Comparison of ENCODE assay signal across 8 mouse cellular contexts in the genomic region with DNA sequence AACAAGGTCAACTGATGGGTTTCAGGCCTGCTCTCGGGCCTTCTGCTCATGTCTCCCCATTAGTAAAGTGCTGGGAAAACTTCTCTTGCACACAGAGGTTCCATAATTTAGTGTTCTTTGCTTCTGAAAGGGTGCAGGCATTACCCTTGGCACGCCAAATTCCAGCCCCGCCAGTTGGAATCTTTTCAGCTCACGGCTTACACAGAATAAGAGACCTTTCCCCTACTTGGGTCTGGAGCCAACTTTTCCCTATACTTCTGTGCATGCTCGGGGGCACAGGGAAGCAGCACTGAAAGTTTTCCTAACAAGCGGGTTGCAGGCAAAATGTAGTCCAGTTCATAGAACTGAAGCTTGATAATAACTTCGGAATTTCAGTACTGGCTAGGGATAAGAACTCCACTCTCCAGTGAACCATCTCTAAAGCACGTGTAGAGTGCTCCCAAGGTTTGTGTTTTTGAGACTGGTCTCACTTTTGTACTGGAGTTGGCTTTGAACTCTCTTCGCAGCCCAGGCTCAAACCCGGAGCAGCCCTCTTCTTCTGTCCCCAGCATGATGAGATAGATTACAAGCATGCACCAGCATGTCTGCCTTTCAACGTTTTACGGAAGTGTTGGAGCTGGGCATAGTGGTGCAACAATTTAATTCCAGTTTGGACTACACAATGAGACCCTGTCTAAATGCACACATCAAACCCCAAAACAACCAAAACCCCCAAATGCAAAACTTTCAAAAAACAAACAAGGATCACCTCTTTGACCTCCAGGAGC. TPM values are rescaled to one million over a fixed set of nuclear protein-coding genes. Genes with fewer than 3 reads are reported as not detected.
DNase-seq lines count a peak whose midpoint lies in the region; ATAC-seq and TF ChIP-seq lines count a peak whose summit lies in the region.

No protein-coding gene starts in this region.

- TF ChIP-seq CTCF in heart, postnatal 0 days (IDR thresholded peaks at IDR 0.05; ENCODE audit: low read depth) = no peak

- H3K27ac ChIP-seq in embryonic facial prominence, embryonic 10.5 days (replicated peaks) = peak overlapping the region; percentile 84
- peak overlapping the region; percentile 96 for H3K27ac ChIP-seq in heart, postnatal 0 days (ENCODE audit: low read depth)
- peak overlapping the region; percentile 80 for H3K27ac ChIP-seq in limb, embryonic 10.5 days
- peak overlapping the region; percentile 43 for H3K27ac ChIP-seq in midbrain, embryonic 16.5 days (ENCODE audit: low read length)

- peak; percentile 74 for DNase-seq in adrenal gland, adult 2 months
- DNase-seq in adrenal gland, adult (ENCODE audit: inconsistent age in 2 of 2, low spot score in 1 of 2) = no peak
- DNase-seq in A20 (ENCODE audit: low read depth, low spot score) = peak; percentile 4
- DNase-seq in embryonic facial prominence, embryonic 10.5 days (ENCODE audit: low spot score) = no peak
- DNase-seq in heart, postnatal 0 days (ENCODE audit: low spot score) = peak; percentile 61
- no peak for DNase-seq in limb, embryonic 10.5 days (ENCODE audit: low spot score)
- DNase-seq in spleen, postnatal 4 days (ENCODE audit: low spot score in 2 of 2) = no peak

- peak overlapping the region; percentile 77 for H3K4me2 ChIP-seq in heart, postnatal 0 days (ENCODE audit: low read depth, low read length)
- peak overlapping the region; percentile 87 for H3K4me2 ChIP-seq in midbrain, embryonic 16.5 days (ENCODE audit: low read length)

- H3K27me3 ChIP-seq in embryonic facial prominence, embryonic 10.5 days (replicated peaks; ENCODE audit: low read depth, poor library complexity, severe bottlenecking) = no peaks in the 10 kb centered on the region
- H3K27me3 ChIP-seq in heart, postnatal 0 days (ENCODE audit: control insufficient read depth, insufficient read depth, low read length) = no peaks in the 10 kb centered on the region
- no peaks in the 10 kb centered on the region for H3K27me3 ChIP-seq in limb, embryonic 10.5 days (ENCODE audit: low read depth, poor library complexity, severe bottlenecking)
- no peaks in the 10 kb centered on the region for H3K27me3 ChIP-seq in midbrain, embryonic 16.5 days (ENCODE audit: control insufficient read depth, insufficient read depth, low read depth, low read length)

- TF ChIP-seq EP300 in heart, postnatal 0 days (IDR thresholded peaks at IDR 0.05; ENCODE audit: low read depth) = peak; percentile 17; the same call in 1 of the 2 replicates

- H3K9me3 ChIP-seq in embryonic facial prominence, embryonic 10.5 days = no peaks in the 10 kb centered on the region
- H3K9me3 ChIP-seq in heart, postnatal 0 days (replicated peaks; ENCODE audit: control insufficient read depth, low read length) = no peaks in the 10 kb centered on the region
- H3K9me3 ChIP-seq in limb, embryonic 10.5 days (replicated peaks) = no peaks in the 10 kb centered on the region
- H3K9me3 ChIP-seq in midbrain, embryonic 16.5 days (replicated peaks; ENCODE audit: control insufficient read depth, low read length, poor library complexity, severe bottlenecking) = no peaks in the 10 kb centered on the region

- H3K9ac ChIP-seq in heart, postnatal 0 days (replicated peaks; ENCODE audit: low read depth, low read length) = peak overlapping the region; percentile 63
- peak overlapping the region; percentile 81; the same call in 1 of the 2 replicates for H3K9ac ChIP-seq in midbrain, embryonic 16.5 days (ENCODE audit: low read depth, low read length)

- peaks cover 22% of the 10 kb centered on the region for H3K4me1 ChIP-seq in embryonic facial prominence, embryonic 10.5 days
- H3K4me1 ChIP-seq in heart, postnatal 0 days (ENCODE audit: control insufficient read depth, insufficient read depth) = peaks cover 19% of the 10 kb centered on the region
- peaks cover 21% of the 10 kb centered on the region for H3K4me1 ChIP-seq in limb, embryonic 10.5 days
- H3K4me1 ChIP-seq in midbrain, embryonic 16.5 days (ENCODE audit: control insufficient read depth, insufficient read depth, low read length) = peaks cover 11% of the 10 kb centered on the region

- WGBS in embryonic facial prominence, embryonic 10.5 days = 51% methylated on average over 12 of the region's 12 CpGs
- 26% methylated on average over 12 of the region's 12 CpGs for WGBS in heart, postnatal 0 days
- WGBS in limb, embryonic 10.5 days = 57% methylated on average over 12 of the region's 12 CpGs
- whole genome bisulfite sequencing in midbrain, embryonic 16.5 days = 45% methylated on average over 12 of the region's 12 CpGs

- peak; percentile 72 for ATAC-seq in heart, postnatal 0 days (ENCODE audit: insufficient read depth, low read depth)
- ATAC-seq in midbrain, embryonic 16.5 days = peak; percentile 7; the same call in 1 of the 2 replicates

- H3K4me3 ChIP-seq in embryonic facial prominence, embryonic 10.5 days = peak overlapping the region; percentile 72
- peak overlapping the region; percentile 62 for H3K4me3 ChIP-seq in heart, postnatal 0 days (ENCODE audit: low read depth, low read length)
- H3K4me3 ChIP-seq in limb, embryonic 10.5 days = peak overlapping the region; percentile 68
- peak overlapping the region; percentile 72 for H3K4me3 ChIP-seq in midbrain, embryonic 16.5 days (ENCODE audit: low read depth, low read length)

- peaks cover 6% of the 10 kb centered on the region for H3K36me3 ChIP-seq in embryonic facial prominence, embryonic 10.5 days (replicated peaks)
- peaks cover 19% of the 10 kb centered on the region for H3K36me3 ChIP-seq in heart, postnatal 0 days (replicated peaks; ENCODE audit: control insufficient read depth, insufficient read depth, low read length)
- peaks cover 6% of the 10 kb centered on the region for H3K36me3 ChIP-seq in limb, embryonic 10.5 days
- no peaks in the 10 kb centered on the region for H3K36me3 ChIP-seq in midbrain, embryonic 16.5 days (ENCODE audit: control insufficient read depth, insufficient read depth, low read length)

RNA-seq across cellular contexts. Expression of a gene that starts 0.7 kb away (rescaled TPM):
- 100 to 1,000 TPM; 390 to 465 TPM for total RNA-seq in adrenal gland, adult 2 months (2021)
- 96.6 and 123 TPM in 2 replicates for polyA plus RNA-seq in adrenal gland, adult 2 months (2012; rRNA removed)
- polyA plus RNA-seq in embryonic facial prominence, embryonic 10.5 days (2016; fragmentation: Nextera tagmentation; extraction: Ambion mirVana) = 8.6 and 8.9 TPM in 2 replicates
- 21.8 and 41.8 TPM in 2 replicates for total RNA-seq in heart, postnatal 0 days (2014; rRNA removed; ENCODE audit: low replicate concordance)
- polyA plus RNA-seq in heart, postnatal 0 days (2015; fragmentation: Nextera tagmentation; extraction: Ambion mirVana) = 64.4 and 69.1 TPM in 2 replicates
- polyA plus RNA-seq in limb, embryonic 10.5 days (2016; fragmentation: Nextera tagmentation; extraction: Ambion mirVana) = 9.9 and 10.1 TPM in 2 replicates
- 5.9 and 6.3 TPM in 2 replicates for polyA plus RNA-seq in midbrain, embryonic 16.5 days (2015; fragmentation: Nextera tagmentation; extraction: Ambion mirVana)

RNA-seq across cellular contexts. Expression of a gene that starts 0.8 kb away (rescaled TPM):
- 10 to 100 TPM; 12.9 to 25.6 TPM for total RNA-seq in adrenal gland, adult 2 months (2021)
- polyA plus RNA-seq in adrenal gland, adult 2 months (2012; rRNA removed) = 25.5 and 29.3 TPM in 2 replicates
- 13.9 and 14.8 TPM in 2 replicates for polyA plus RNA-seq in embryonic facial prominence, embryonic 10.5 days (2016; fragmentation: Nextera tagmentation; extraction: Ambion mirVana)
- 21.9 and 30.9 TPM in 2 replicates for total RNA-seq in heart, postnatal 0 days (2014; rRNA removed; ENCODE audit: low replicate concordance)
- polyA plus RNA-seq in heart, postnatal 0 days (2015; fragmentation: Nextera tagmentation; extraction: Ambion mirVana) = 17.6 and 18.6 TPM in 2 replicates
- 14.0 and 14.6 TPM in 2 replicates for polyA plus RNA-seq in limb, embryonic 10.5 days (2016; fragmentation: Nextera tagmentation; extraction: Ambion mirVana)
- 17.3 and 17.8 TPM in 2 replicates for polyA plus RNA-seq in midbrain, embryonic 16.5 days (2015; fragmentation: Nextera tagmentation; extraction: Ambion mirVana)

RNA-seq across cellular contexts. Expression of a gene that starts 17.8 kb away (rescaled TPM):
- 100 to 1,000 TPM; 241 to 274 TPM for total RNA-seq in adrenal gland, adult 2 months (2021)
- polyA plus RNA-seq in adrenal gland, adult 2 months (2012; rRNA removed) = 38.9 and 46.0 TPM in 2 replicates
- 26.2 and 27.9 TPM in 2 replicates for polyA plus RNA-seq in embryonic facial prominence, embryonic 10.5 days (2016; fragmentation: Nextera tagmentation; extraction: Ambion mirVana)
- total RNA-seq in heart, postnatal 0 days (2014; rRNA removed; ENCODE audit: low replicate concordance) = 16.4 and 22.5 TPM in 2 replicates
- polyA plus RNA-seq in heart, postnatal 0 days (2015; fragmentation: Nextera tagmentation; extraction: Ambion mirVana) = 19.4 and 21.3 TPM in 2 replicates
- 22.2 and 24.5 TPM in 2 replicates for polyA plus RNA-seq in limb, embryonic 10.5 days (2016; fragmentation: Nextera tagmentation; extraction: Ambion mirVana)
- 40.7 and 45.0 TPM in 2 replicates for polyA plus RNA-seq in midbrain, embryonic 16.5 days (2015; fragmentation: Nextera tagmentation; extraction: Ambion mirVana)

RNA-seq across cellular contexts. Expression of a gene that starts 54.8 kb away (rescaled TPM):
- total RNA-seq in adrenal gland, adult 2 months (2021) = 10 to 100 TPM; 32.2 to 56.3 TPM
- polyA plus RNA-seq in adrenal gland, adult 2 months (2012; rRNA removed) = 38.9 and 41.9 TPM in 2 replicates
- polyA plus RNA-seq in embryonic facial prominence, embryonic 10.5 days (2016; fragmentation: Nextera tagmentation; extraction: Ambion mirVana) = 14.8 and 16.0 TPM in 2 replicates
- 25.1 and 53.6 TPM in 2 replicates for total RNA-seq in heart, postnatal 0 days (2014; rRNA removed; ENCODE audit: low replicate concordance)
- polyA plus RNA-seq in heart, postnatal 0 days (2015; fragmentation: Nextera tagmentation; extraction: Ambion mirVana) = 24.9 and 25.9 TPM in 2 replicates
- polyA plus RNA-seq in limb, embryonic 10.5 days (2016; fragmentation: Nextera tagmentation; extraction: Ambion mirVana) = 20.8 and 23.3 TPM in 2 replicates
- 5.9 and 6.8 TPM in 2 replicates for polyA plus RNA-seq in midbrain, embryonic 16.5 days (2015; fragmentation: Nextera tagmentation; extraction: Ambion mirVana)

Comparison
In these comparisons a context has a peak if more than half of its experiments do, and no peak if none do; other contexts are left out.
1. DNase-seq: peak in adrenal gland, adult 2 months (single experiment), A20 (single experiment) and heart, postnatal 0 days (single experiment); none in adrenal gland, adult (0 of 2), embryonic facial prominence, embryonic 10.5 days (single experiment), limb, embryonic 10.5 days (single experiment) and spleen, postnatal 4 days (0 of 2).
2. H3K27ac ChIP-seq: peak in every context shown above with its lines; median percentile 96 in heart, postnatal 0 days; 84 in embryonic facial prominence, embryonic 10.5 days; 80 in limb, embryonic 10.5 days; 43 in midbrain, embryonic 16.5 days.
3. Peak in every context shown above with its lines, with median percentiles within 50 percentile points of each other: H3K4me3 ChIP-seq.